Mouse (Mus musculus) adipose tissue, adult 10 weeks (tissue): ENCODE measurements around the gene Zfp358. TPM values are rescaled to one million over a fixed set of nuclear protein-coding genes. Genes with fewer than 3 reads are reported as not detected.

Source experiments
- polyA plus RNA-seq: library from polyadenylated mRNA; stranded (reverse); fragments of 350-450 nt; fragmentation: Illumina TruSeq; extraction: RNeasy Lipid Tissue Mini Kit (QIAGEN cat#74804); gene quantifications from one replicate; pipeline ENCODE4 v1.2.3, GENCODE M21; 2014; ENCODE audit warnings: low read depth, low replicate concordance

Zfp358 gene
- polyA plus RNA-seq: 21.0 TPM

GRCm38 (mm10) chr8:3492901-3493844, at the start of gene Zfp358:
Gene Zfp358 (plus strand): TSS chr8:3493138.

GRCm38 (mm10) chr8:3467006-3467885, 25.7 kb upstream of the Zfp358 start, which contains the start of gene Pex11g:
Gene Pex11g (minus strand): TSS chr8:3467680.

GRCm38 (mm10) chr8:3470562-3470961, 22.4 kb upstream of the Zfp358 start, which contains the start of gene Tex45:
Gene Tex45 (plus strand): TSS chr8:3470862.

GRCm38 (mm10) chr8:3500235-3501090, 7.5 kb downstream of the Zfp358 start, which contains the start of gene Mcoln1:
Gene Mcoln1 (plus strand): TSS chr8:3500457.

GRCm38 (mm10) chr8:3515260-3515671, 22.3 kb downstream of the Zfp358 start, which contains the start of gene Pnpla6:
Gene Pnpla6 (plus strand): TSS chr8:3515384.

Other genes with a start within 250 kb of the Zfp358 start
- 30.4 TPM for gene Insr, start 213.5 kb upstream of the Zfp358 start, polyA plus RNA-seq
- gene A430078G23Rik, start 139.7 kb upstream of the Zfp358 start, polyA plus RNA-seq: 0.57 TPM
- 20.4 TPM for gene Arhgef18, start 100.1 kb upstream of the Zfp358 start, polyA plus RNA-seq
- 29.0 TPM for gene Pex11g, start 25.5 kb upstream of the Zfp358 start, polyA plus RNA-seq
- 0.73 TPM for gene Tex45, start 22.3 kb upstream of the Zfp358 start, polyA plus RNA-seq
- gene Mcoln1, start 7.3 kb downstream of the Zfp358 start, polyA plus RNA-seq: 83.5 TPM
- gene Pnpla6, start 22.2 kb downstream of the Zfp358 start, polyA plus RNA-seq: 49.1 TPM
- gene C330021F23Rik, start 74.9 kb downstream of the Zfp358 start, polyA plus RNA-seq: 6.5 TPM
- gene Camsap3, start 94.2 kb downstream of the Zfp358 start, polyA plus RNA-seq: 36.3 TPM
- 33.1 TPM for gene Xab2, start 128.2 kb downstream of the Zfp358 start, polyA plus RNA-seq
- 68.9 TPM for gene Pet100, start 128.4 kb downstream of the Zfp358 start, polyA plus RNA-seq
- not detected for gene Pcp2, start 132.4 kb downstream of the Zfp358 start, polyA plus RNA-seq
- gene Stxbp2, start 137.8 kb downstream of the Zfp358 start, polyA plus RNA-seq: 92.1 TPM
- 947 TPM for gene Retn, start 162.6 kb downstream of the Zfp358 start, polyA plus RNA-seq
- 0.68 TPM for gene Mcemp1, start 172.6 kb downstream of the Zfp358 start, polyA plus RNA-seq
- gene Fcor, start 179.2 kb downstream of the Zfp358 start, polyA plus RNA-seq: 100 TPM
- gene Trappc5, start 183.2 kb downstream of the Zfp358 start, polyA plus RNA-seq: 19.8 TPM
- 0.12 TPM for gene Fcer2a, start 201.0 kb downstream of the Zfp358 start, polyA plus RNA-seq
- 0.38 TPM for gene Clec4g, start 227.5 kb downstream of the Zfp358 start, polyA plus RNA-seq